Mouse (Mus musculus) kidney, postnatal 10 days (tissue): ENCODE data around the gene Usp6nl.

Experiments
- DNase-seq: peaks from one replicate; pipeline ENCODE4 v3.0.0; 2021; ENCODE audit warnings: mixed read lengths

The Usp6nl gene

GRCm38 (mm10) chr2:6322376-6322901 lies at the start of gene Usp6nl:
TSS of gene Usp6nl (plus strand) at chr2:6322667.
- peak; percentile 95 for DNase-seq

GRCm38 (mm10) chr2:6273392-6273845 lies 49.0 kb upstream of the Usp6nl start:
- peak; percentile 24 for DNase-seq

GRCm38 (mm10) chr2:6278813-6279530 lies 43.5 kb upstream of the Usp6nl start:
- DNase-seq, result no peak

- no peak for DNase-seq
Observed at GRCm38 (mm10) chr2:6279614-6280301, 42.7 kb upstream of the Usp6nl start.

DNA sequence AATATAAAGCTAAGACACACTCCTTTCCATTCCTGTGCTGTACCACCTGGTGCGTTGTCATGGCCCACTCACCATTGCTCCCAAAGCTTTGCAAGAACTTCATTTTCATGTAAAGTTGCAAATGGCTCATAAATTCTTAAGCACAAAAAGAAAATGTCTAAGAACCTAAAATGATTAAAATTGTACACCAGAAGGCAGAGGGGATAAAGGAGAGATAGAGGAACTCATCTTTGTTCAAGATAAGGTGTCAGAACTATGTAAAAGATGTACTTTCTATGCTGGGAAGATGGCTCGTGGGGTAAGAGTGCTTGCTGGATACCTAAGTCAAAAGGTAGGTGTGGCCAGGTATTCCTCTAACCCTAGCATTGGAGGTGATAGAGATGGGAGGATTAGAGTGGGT lies 38.9 kb upstream of the Usp6nl start:
- DNase-seq, result no peak

DNA sequence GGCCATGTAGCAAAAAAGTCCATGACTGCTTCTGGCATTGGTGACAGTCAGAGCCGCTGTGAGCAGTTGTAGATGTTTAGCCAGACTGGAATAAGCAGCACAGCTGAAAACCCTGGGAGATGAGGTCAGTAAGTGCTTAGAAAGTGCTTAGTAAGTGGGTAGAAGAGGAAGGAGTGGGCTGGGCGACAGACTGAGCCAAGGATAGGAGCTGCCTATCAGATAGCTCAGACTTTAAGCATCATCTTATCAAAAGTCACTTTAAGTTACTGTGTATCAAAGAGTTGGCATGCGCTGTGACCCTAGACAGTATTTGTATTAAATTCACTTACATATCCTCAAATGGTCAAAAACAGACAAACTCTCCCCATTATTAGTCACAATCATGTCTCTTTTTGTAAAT lies 37.7 kb upstream of the Usp6nl start:
- DNase-seq, result no peak

DNA sequence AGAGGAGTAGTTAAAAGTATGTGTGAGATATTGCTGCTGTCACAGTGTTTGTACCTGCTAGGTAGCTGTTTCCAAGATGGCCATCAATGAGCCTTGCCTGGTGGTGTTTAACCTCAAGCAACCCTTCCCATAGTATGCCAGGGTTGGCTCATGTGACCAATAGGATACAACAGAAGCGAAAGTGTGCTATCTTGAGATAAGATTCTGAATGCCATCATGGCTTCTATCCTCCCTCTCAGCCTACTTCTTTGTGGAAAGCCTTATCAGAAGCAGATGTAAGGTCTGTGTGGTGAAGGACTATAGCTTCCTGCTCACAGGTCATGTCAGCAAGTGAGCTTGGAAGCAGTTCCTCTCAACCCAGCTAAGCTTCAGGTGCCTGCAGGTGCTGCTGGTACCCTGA lies 36.7 kb upstream of the Usp6nl start:
- no peak for DNase-seq

GRCm38 (mm10) chr2:6293825-6294444 lies 28.5 kb upstream of the Usp6nl start:
- no peak for DNase-seq

GRCm38 (mm10) chr2:6294993-6295628 lies 27.4 kb upstream of the Usp6nl start:
- DNase-seq, result no peak

GRCm38 (mm10) chr2:6304768-6305167 lies 17.7 kb upstream of the Usp6nl start:
- DNase-seq, result no peak

DNA sequence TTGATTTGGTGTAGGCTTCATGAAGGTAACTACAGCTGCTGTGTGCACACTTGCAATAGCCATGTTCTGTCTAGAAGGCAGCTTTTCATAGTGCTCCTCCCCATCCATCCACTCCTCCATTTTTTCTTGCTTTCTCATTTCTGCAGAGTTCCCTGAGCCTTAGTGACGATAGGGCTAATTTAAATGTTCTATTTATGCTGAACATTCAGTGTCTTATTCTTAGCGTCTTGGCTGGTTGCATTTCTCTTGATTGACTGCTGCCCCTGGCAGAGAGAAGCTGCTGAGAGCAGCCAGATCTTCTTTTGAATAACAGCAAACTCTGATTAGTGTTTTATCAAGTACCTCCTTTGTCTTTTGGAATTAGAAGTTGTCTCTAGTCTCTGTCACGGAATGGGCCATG lies 15.6 kb upstream of the Usp6nl start:
- DNase-seq, result no peak

DNA sequence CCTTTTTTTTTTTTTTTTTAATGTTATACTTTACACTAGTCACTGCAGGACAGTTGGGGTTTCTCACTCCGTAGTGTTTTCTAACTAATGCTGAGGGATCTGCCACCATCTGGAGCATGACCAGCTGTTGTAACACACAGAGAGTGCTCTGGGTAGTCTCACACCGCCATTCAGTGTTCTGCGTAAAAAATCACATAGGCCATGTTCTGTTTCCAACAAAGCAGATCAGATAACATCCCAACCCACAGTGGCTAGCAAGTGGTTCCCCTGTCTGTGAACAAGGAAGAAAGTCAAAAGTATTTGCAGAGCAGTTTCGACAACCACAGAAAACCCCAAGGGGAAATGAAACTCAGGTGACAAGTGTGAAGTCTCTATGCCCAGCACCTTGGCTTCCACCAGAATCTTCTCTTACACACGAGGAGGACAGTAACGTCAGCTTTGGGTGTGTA lies 13.1 kb upstream of the Usp6nl start:
- DNase-seq, result no peak

GRCm38 (mm10) chr2:6312764-6313163 lies 9.7 kb upstream of the Usp6nl start:
- DNase-seq, result no peak

GRCm38 (mm10) chr2:6313733-6314132 lies 8.7 kb upstream of the Usp6nl start:
- no peak for DNase-seq

DNA sequence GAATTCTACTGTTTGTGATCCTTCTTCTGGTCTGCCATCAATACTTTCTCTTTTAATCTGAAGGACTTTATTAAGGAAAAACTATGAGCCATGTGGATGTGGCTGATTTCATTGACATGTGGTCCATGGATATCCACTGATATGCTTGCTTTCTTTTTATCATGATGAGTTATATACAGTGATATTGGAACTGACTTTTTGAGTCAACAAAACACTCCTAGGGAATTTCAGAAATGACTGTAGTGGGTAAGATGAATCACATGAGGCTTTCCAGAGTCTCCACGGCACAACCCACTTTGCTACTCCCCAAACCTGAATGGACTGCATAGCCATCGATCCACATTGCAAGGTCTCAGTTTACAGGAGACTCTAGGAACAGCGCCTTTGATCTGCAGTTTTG lies 2.3 kb upstream of the Usp6nl start:
- DNase-seq, result no peak

DNA sequence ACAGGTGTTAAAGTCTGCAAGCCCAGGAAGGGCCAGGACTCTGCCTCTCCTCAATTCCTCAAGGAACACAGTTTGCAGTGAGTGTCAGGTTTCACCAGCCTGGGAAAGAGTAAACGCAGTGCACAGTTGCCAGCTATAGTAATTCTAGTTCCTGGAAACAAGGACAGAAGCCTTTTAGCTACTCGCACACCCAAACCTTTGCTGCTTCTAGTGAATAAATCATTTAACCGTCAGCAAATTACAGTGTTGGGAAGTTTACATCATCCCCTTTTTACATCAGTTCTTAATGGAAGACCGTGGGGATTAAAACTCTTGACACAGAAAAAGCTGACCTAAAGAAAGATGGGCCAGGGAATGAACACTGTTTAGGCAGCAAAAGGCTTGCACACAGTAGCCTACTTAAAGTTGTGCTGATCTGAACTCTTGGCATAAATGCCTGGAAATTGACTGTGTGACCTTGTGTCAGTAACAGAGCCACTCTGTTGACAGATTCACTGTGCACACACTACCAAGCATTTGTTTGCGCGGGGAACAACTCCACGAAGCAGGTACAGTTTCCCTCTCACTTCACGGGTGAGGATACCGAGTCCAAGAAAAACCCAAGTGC lies 595 bp upstream of the Usp6nl start:
- no peak for DNase-seq

GRCm38 (mm10) chr2:6322938-6323521 lies 563 bp downstream of the Usp6nl start:
- peak; percentile 81 for DNase-seq

DNA sequence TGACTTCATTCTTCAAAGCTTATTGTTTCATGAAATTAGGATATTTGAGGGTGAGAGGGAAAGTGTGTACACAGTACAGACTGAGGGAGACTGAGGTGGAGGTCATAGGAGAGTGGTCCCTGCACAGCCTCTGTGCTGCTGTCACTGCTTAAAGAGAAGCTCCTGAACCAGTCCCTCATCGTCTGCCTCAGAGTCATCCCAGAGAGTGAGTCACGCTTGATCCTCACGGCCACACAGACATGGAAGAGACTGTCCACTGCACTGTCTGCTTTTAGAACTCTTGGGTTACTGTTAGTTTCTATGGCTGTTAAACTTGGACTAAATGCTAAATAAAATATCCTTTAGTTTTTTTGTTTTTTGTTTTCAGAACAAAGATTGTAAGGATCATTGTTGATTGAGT lies 3.2 kb downstream of the Usp6nl start:
- no peak for DNase-seq

DNA sequence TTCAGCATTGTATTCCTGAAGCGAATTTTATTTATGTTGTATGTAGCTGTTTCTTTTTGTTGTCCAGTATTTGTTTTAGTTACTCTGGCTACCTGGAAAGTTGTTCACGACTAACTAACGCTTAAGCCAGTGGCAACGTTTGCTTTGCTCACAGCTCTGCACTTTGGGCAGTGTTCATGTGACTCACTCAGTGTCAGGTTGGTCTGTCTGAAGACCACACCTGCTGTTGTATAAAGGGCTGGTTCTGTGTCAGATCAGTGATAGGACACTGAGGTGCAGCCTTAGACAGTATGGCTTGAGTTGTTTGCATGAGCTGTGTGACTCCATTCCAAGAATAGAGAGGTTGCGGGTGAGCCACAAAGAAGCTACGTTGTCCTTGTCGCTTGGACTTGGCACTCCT lies 6.5 kb downstream of the Usp6nl start:
- DNase-seq, result no peak

DNA sequence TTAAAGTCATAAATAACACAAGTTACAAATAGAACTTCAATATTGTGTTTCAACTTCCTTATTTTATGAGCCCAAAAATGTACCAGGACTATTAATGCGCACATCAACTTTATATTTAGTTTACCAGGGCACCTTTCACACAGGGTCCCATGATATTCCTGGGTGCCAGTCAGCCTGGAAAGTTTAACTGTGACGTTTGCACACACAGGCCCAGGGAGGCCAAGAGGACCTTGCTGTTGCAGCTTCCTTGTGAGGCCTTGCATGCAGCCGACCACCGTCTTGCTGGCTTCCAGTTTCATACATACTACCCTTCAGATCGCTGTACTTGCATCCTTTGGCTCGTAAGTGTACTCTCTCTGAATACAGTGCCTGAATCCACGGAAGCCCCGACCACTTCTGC lies 8.3 kb downstream of the Usp6nl start:
- DNase-seq, result no peak

- DNase-seq, result no peak
Observed at GRCm38 (mm10) chr2:6331324-6332137, 9.1 kb downstream of the Usp6nl start.
